Mouse (Mus musculus) right cerebral cortex, postnatal 25 days (tissue): Measurements from ENCODE around the gene Cd302.

Experiments used
- DNase-seq: peaks from one replicate; pipeline ENCODE4 v3.0.0; 2022

Gene Cd302

GRCm38 (mm10) chr2:60252782-60253181 is 31.5 kb downstream of the Cd302 start:
- no peak for DNase-seq

GRCm38 (mm10) chr2:60234506-60234905 is 49.8 kb downstream of the Cd302 start:
- DNase-seq: no peak

- DNase-seq: no peak
These were observed 51.1 kb downstream of the Cd302 start for GRCm38 (mm10) chr2:60233147-60233546.

- DNase-seq: no peak
These were observed 53.9 kb downstream of the Cd302 start for GRCm38 (mm10) chr2:60230361-60230760.

- no peak for DNase-seq
These were observed 55.8 kb downstream of the Cd302 start for GRCm38 (mm10) chr2:60228470-60228869.

- no peak for DNase-seq
These were observed 60.8 kb downstream of the Cd302 start for GRCm38 (mm10) chr2:60223489-60223888.

- DNase-seq: no peak
These were observed 62.3 kb downstream of the Cd302 start for GRCm38 (mm10) chr2:60221954-60222353.

GRCm38 (mm10) chr2:60221236-60221635 is 63.1 kb downstream of the Cd302 start:
- DNase-seq: no peak

- DNase-seq: no peak
These were observed 66.7 kb downstream of the Cd302 start for GRCm38 (mm10) chr2:60217620-60218019.

GRCm38 (mm10) chr2:60216547-60217153 is 67.6 kb downstream of the Cd302 start:
- no peak for DNase-seq

GRCm38 (mm10) chr2:60214683-60215082 is 69.6 kb downstream of the Cd302 start:
- no peak for DNase-seq

GRCm38 (mm10) chr2:60212488-60212887 is 71.8 kb downstream of the Cd302 start:
- no peak for DNase-seq

- no peak for DNase-seq
These were observed 73.5 kb downstream of the Cd302 start for GRCm38 (mm10) chr2:60210821-60211220.

- peak; percentile 90 for DNase-seq
These were observed 74.3 kb downstream of the Cd302 start, which contains the start of the genes Baz2b and March7 for GRCm38 (mm10) chr2:60209703-60210651. TSS of gene Baz2b (minus strand) at chr2:60209839. TSS of gene March7 (plus strand) at chr2:60209887.

- DNase-seq: no peak
These were observed 75.1 kb downstream of the Cd302 start for GRCm38 (mm10) chr2:60209122-60209611.

GRCm38 (mm10) chr2:60205795-60206194 is 78.5 kb downstream of the Cd302 start:
- no peak for DNase-seq

GRCm38 (mm10) chr2:60204162-60204561 is 80.1 kb downstream of the Cd302 start:
- DNase-seq: no peak

GRCm38 (mm10) chr2:60203733-60204132 is 80.6 kb downstream of the Cd302 start:
- DNase-seq: no peak

GRCm38 (mm10) chr2:60202900-60203530 is 81.3 kb downstream of the Cd302 start:
- DNase-seq: no peak
